19 mouse cellular contexts compared by ENCODE assay signal in genomic region chr16:60815628-60816414, GRCm38 (mm10).
A peak's percentile ranks its signal among the peaks of the same experiment; 100 is the strongest.
DNase-seq lines count a peak whose midpoint lies in the region; ATAC-seq and TF ChIP-seq lines count a peak whose summit lies in the region.
"Had no signal": no experiment of that assay in that cellular context is flagged by ENCODE, and none has a peak within 500 bp of the region (broad histone marks: within the 10 kb centered on the region; RNA-seq: fewer than 3 reads in every experiment).

No protein-coding gene starts in this region.

- DNase-seq in layer of hippocampus, adult 2 months (ENCODE audit: low spot score in 2 of 2) = no peak
- DNase-seq in layer of hippocampus, postnatal 25 days (ENCODE audit: extremely low spot score in 1 of 2, low spot score in 1 of 2) = no peak
- peak; percentile 14 for DNase-seq in brain, embryonic 18.5 days (ENCODE audit: low read depth, low spot score)
- peak; percentile 8 for DNase-seq in hindbrain, embryonic 10.5 days (ENCODE audit: low spot score)
- DNase-seq in midbrain, embryonic 14.5 days = peak; percentile 53
- DNase-seq in frontal cortex, postnatal 10 days (ENCODE audit: low spot score in 2 of 2) = no peak
- no peak for DNase-seq in MN1 (ENCODE audit: low spot score)
- DNase-seq: adrenal gland, postnatal 25 days; cerebellum, adult 11 months; heart, postnatal 4 days; kidney, adult 9 months; lung, postnatal 14 days; right cerebral cortex, postnatal 14 days; thymus, postnatal 14 days had no signal

- H3K27ac ChIP-seq in layer of hippocampus, adult 2 months = peak overlapping the region; percentile 48; the same call in 1 of the 2 replicates
- no peak overlapping the region for H3K27ac ChIP-seq in hindbrain, embryonic 10.5 days
- 0 out of 2 replicates have a peak overlapping the region, but pooled peaks have one; percentile 16 for H3K27ac ChIP-seq in midbrain, embryonic 14.5 days (replicated peaks; ENCODE audit: low read depth, low read length)
- no peak overlapping the region for H3K27ac ChIP-seq in intestine, embryonic 16.5 days (ENCODE audit: low read length)
- H3K27ac ChIP-seq: liver, embryonic 14.5 days; neural tube, embryonic 15.5 days had no signal

- no peaks in the 10 kb centered on the region for H3K36me3 ChIP-seq in hindbrain, embryonic 10.5 days
- H3K36me3 ChIP-seq in midbrain, embryonic 14.5 days (ENCODE audit: control insufficient read depth, insufficient read depth, low read length) = no peaks in the 10 kb centered on the region
- no peaks in the 10 kb centered on the region for H3K36me3 ChIP-seq in intestine, embryonic 16.5 days (ENCODE audit: control insufficient read depth, insufficient read depth, low read length)
- H3K36me3 ChIP-seq: G1E; neural tube, embryonic 15.5 days had no signal

- TF ChIP-seq CTCF in layer of hippocampus, adult 2 months (conservative IDR thresholded peaks at IDR 0.05) = no peak

- no peaks in the 10 kb centered on the region for H3K4me1 ChIP-seq in hindbrain, embryonic 10.5 days (replicated peaks)
- peaks cover 5% of the 10 kb centered on the region; the same call in 1 of the 2 replicates for H3K4me1 ChIP-seq in midbrain, embryonic 14.5 days (ENCODE audit: control insufficient read depth, insufficient read depth, low read length)
- H3K4me1 ChIP-seq in intestine, embryonic 16.5 days (ENCODE audit: control insufficient read depth, insufficient read depth, low read length) = no peaks in the 10 kb centered on the region
- H3K4me1 ChIP-seq: neural tube, embryonic 15.5 days had no signal

- 66% methylated on average over 5 of the region's 5 CpGs for WGBS in hindbrain, embryonic 10.5 days
- WGBS in midbrain, embryonic 14.5 days = 35% methylated on average over 5 of the region's 5 CpGs
- WGBS in intestine, embryonic 16.5 days = 56% methylated on average over 5 of the region's 5 CpGs

- no peak overlapping the region for H3K9ac ChIP-seq in midbrain, embryonic 14.5 days (replicated peaks; ENCODE audit: low read length)
- H3K9ac ChIP-seq in intestine, embryonic 16.5 days (ENCODE audit: low read depth, low read length) = no peak overlapping the region
- H3K9ac ChIP-seq: liver, embryonic 14.5 days; neural tube, embryonic 15.5 days had no signal

- H3K4me3 ChIP-seq in layer of hippocampus, adult 2 months = no peak overlapping the region
- H3K4me3 ChIP-seq in hindbrain, embryonic 10.5 days = no peak overlapping the region
- no peak overlapping the region for H3K4me3 ChIP-seq in midbrain, embryonic 14.5 days (replicated peaks; ENCODE audit: low read depth, low read length)
- H3K4me3 ChIP-seq in intestine, embryonic 16.5 days (ENCODE audit: low read length) = no peak overlapping the region
- H3K4me3 ChIP-seq: erythroblast, embryonic 14.5 days; neural tube, embryonic 15.5 days had no signal

- ATAC-seq in midbrain, embryonic 14.5 days (ENCODE audit: low FRiP score, low TSS enrichment) = peak; percentile 77
- ATAC-seq in intestine, embryonic 16.5 days = no peak

- no peak overlapping the region for H3K4me2 ChIP-seq in midbrain, embryonic 14.5 days (ENCODE audit: low read length)
- H3K4me2 ChIP-seq in intestine, embryonic 16.5 days (ENCODE audit: low read depth, low read length) = no peak overlapping the region
- H3K4me2 ChIP-seq: neural tube, embryonic 15.5 days had no signal

- no peaks in the 10 kb centered on the region for H3K9me3 ChIP-seq in hindbrain, embryonic 10.5 days
- no peaks in the 10 kb centered on the region for H3K9me3 ChIP-seq in midbrain, embryonic 14.5 days (ENCODE audit: control insufficient read depth, low read length)
- H3K9me3 ChIP-seq in intestine, embryonic 16.5 days (ENCODE audit: control insufficient read depth, low read length) = 0 out of 2 replicates have a peak, but pooled peaks cover 1% of the 10 kb centered on the region
- H3K9me3 ChIP-seq: G1E; neural tube, embryonic 15.5 days had no signal

- H3K27me3 ChIP-seq in hindbrain, embryonic 10.5 days (ENCODE audit: insufficient read depth, poor library complexity, severe bottlenecking) = no peaks in the 10 kb centered on the region
- no peaks in the 10 kb centered on the region for H3K27me3 ChIP-seq in midbrain, embryonic 14.5 days (ENCODE audit: control insufficient read depth, insufficient read depth, low read length)
- H3K27me3 ChIP-seq in intestine, embryonic 16.5 days (replicated peaks; ENCODE audit: control insufficient read depth, insufficient read depth, low read length) = no peaks in the 10 kb centered on the region
- H3K27me3 ChIP-seq: neural tube, embryonic 15.5 days had no signal

Comparison
In these comparisons a context has a peak if more than half of its experiments do, and no peak if none do; other contexts are left out.
1. DNase-seq: peak in brain, embryonic 18.5 days (single experiment), hindbrain, embryonic 10.5 days (single experiment) and midbrain, embryonic 14.5 days (single experiment); none in layer of hippocampus, adult 2 months (0 of 2), layer of hippocampus, postnatal 25 days (0 of 2), frontal cortex, postnatal 10 days (0 of 2) and MN1 (single experiment).
2. H3K27ac ChIP-seq: peak in layer of hippocampus, adult 2 months (single experiment) and midbrain, embryonic 14.5 days (single experiment); none in hindbrain, embryonic 10.5 days (single experiment) and intestine, embryonic 16.5 days (single experiment).